Mouse (Mus musculus) liver, embryonic 12.5 days (tissue): ENCODE results near the gene Capn2. TPM values are rescaled to one million over a fixed set of nuclear protein-coding genes. Genes with fewer than 3 reads are reported as not detected.

Experiments used
- ATAC-seq: fragments of 200-750 bp; cut with Nextera tagmentation; 2 replicates; pipeline ENCODE4 v1.8.0; 2017; ENCODE audit warnings: moderate number of reproducible peaks, mild to moderate bottlenecking, moderate library complexity
- H3K27ac ChIP-seq: fragments of 300-500 bp; sonication (generic); 2 replicates; pipeline ENCODE4 v1.5.1; 2016; ENCODE audit warnings: mild to moderate bottlenecking
- H3K27me3 ChIP-seq: fragments of 300-500 bp; sonication (generic); replicated peaks from 2 replicates; pipeline ENCODE4 v1.6.1; 2016; ENCODE audit warnings: mild to moderate bottlenecking, moderate library complexity
- H3K36me3 ChIP-seq: fragments of 300-500 bp; sonication (generic); 2 replicates; pipeline ENCODE4 v1.6.1; 2016; ENCODE audit warnings: mild to moderate bottlenecking, moderate library complexity
- H3K4me1 ChIP-seq: fragments of 300-500 bp; sonication (generic); 2 replicates; pipeline ENCODE4 v1.6.1; 2016
- H3K4me2 ChIP-seq: fragments of 300-500 bp; sonication (generic); 2 replicates; pipeline ENCODE4 v1.6.1; 2016; ENCODE audit warnings: mild to moderate bottlenecking, moderate library complexity
- H3K4me3 ChIP-seq: fragments of 300-500 bp; sonication (generic); 2 replicates; pipeline ENCODE4 v1.5.1; 2016; ENCODE audit warnings: mild to moderate bottlenecking, moderate library complexity
- H3K9ac ChIP-seq: fragments of 300-500 bp; sonication (generic); 2 replicates; pipeline ENCODE4 v1.6.1; 2016; ENCODE audit warnings: mild to moderate bottlenecking, moderate library complexity
- H3K9me3 ChIP-seq: fragments of 300-500 bp; sonication (generic); replicated peaks from 2 replicates; pipeline ENCODE4 v1.6.1; 2016; ENCODE audit warnings: mild to moderate bottlenecking, moderate library complexity
- WGBS: fragments of 180-500 bp; shearing (Covaris S2); methylation state at CpG from one replicate; pipeline ENCODE4 v1.1.7; 2016; ENCODE audit not compliant: insufficient replicate concordance; 5-methylcytosine and 5-hydroxymethylcytosine counted together
- polyA plus RNA-seq: library from polyadenylated mRNA; unstranded; fragments of >200 nt; fragmentation: Nextera tagmentation; extraction: Ambion mirVana; gene quantifications from 2 replicates; pipeline ENCODE4 v1.2.1, GENCODE M21; 2016

Capn2 gene
- polyA plus RNA-seq, 1 experiment from 2014 or later, result 36.6 TPM

- Histone ChIP-seq H3K27me3 (no peaks in the 10 kb centered on the region), H3K4me2 (no peak overlapping the region), H3K4me3 (no peak overlapping the region), H3K9ac (no peak overlapping the region), H3K27ac (no peak overlapping the region), H3K4me1 (no peaks in the 10 kb centered on the region), H3K9me3 (no peaks in the 10 kb centered on the region), H3K36me3 (peaks cover 60% of the 10 kb centered on the region)
- 65% methylated on average over 2 of the region's 2 CpGs for WGBS
- no peak for ATAC-seq
Observed at GRCm38 (mm10) chr1:182444116-182444515, 73.3 kb downstream of the Capn2 start.

- no peak for ATAC-seq
- no peak overlapping the region for H3K27ac ChIP-seq
- H3K4me3 ChIP-seq, result no peak overlapping the region
- no peaks in the 10 kb centered on the region for H3K27me3 ChIP-seq
- H3K9me3 ChIP-seq, result no peaks in the 10 kb centered on the region
- WGBS, result 77% methylated on average over 18 of the region's 18 CpGs
- H3K4me1 ChIP-seq, result no peaks in the 10 kb centered on the region
- no peak overlapping the region for H3K9ac ChIP-seq
- H3K36me3 ChIP-seq, result peaks cover 59% of the 10 kb centered on the region
- H3K4me2 ChIP-seq, result no peak overlapping the region
Observed at GRCm38 (mm10) chr1:182441791-182442473, 75.5 kb downstream of the Capn2 start.

- no peaks in the 10 kb centered on the region for H3K27me3 ChIP-seq
- ATAC-seq, result no peak; the same call in 1 of the 2 replicates
- WGBS, result 63% methylated on average over 5 of the region's 5 CpGs
- no peak overlapping the region for H3K4me3 ChIP-seq
- H3K4me2 ChIP-seq, result no peak overlapping the region
- H3K36me3 ChIP-seq, result peaks cover 45% of the 10 kb centered on the region
- no peak overlapping the region for H3K27ac ChIP-seq
- H3K4me1 ChIP-seq, result no peaks in the 10 kb centered on the region
- no peaks in the 10 kb centered on the region for H3K9me3 ChIP-seq
- no peak overlapping the region for H3K9ac ChIP-seq
Observed at GRCm38 (mm10) chr1:182439546-182440222, 77.7 kb downstream of the Capn2 start.

GRCm38 (mm10) chr1:182436746-182437145 lies 80.7 kb downstream of the Capn2 start:
- Histone ChIP-seq H3K27ac (no peak overlapping the region), H3K36me3 (peaks cover 36% of the 10 kb centered on the region), H3K27me3 (no peaks in the 10 kb centered on the region), H3K4me3 (no peak overlapping the region), H3K4me1 (no peaks in the 10 kb centered on the region), H3K4me2 (no peak overlapping the region), H3K9me3 (no peaks in the 10 kb centered on the region), H3K9ac (no peak overlapping the region)
- no peak for ATAC-seq
- 68% methylated on average over 5 of the region's 5 CpGs for WGBS

GRCm38 (mm10) chr1:182432059-182432458 lies 85.3 kb downstream of the Capn2 start:
- no peak overlapping the region for H3K27ac ChIP-seq
- peaks cover 31% of the 10 kb centered on the region for H3K36me3 ChIP-seq
- ATAC-seq, result no peak
- no peaks in the 10 kb centered on the region for H3K27me3 ChIP-seq
- H3K4me3 ChIP-seq, result no peak overlapping the region
- no peaks in the 10 kb centered on the region for H3K4me1 ChIP-seq
- H3K4me2 ChIP-seq, result no peak overlapping the region
- no peak overlapping the region for H3K9ac ChIP-seq
- WGBS, result 85% methylated on average over 3 of the region's 3 CpGs
- no peaks in the 10 kb centered on the region for H3K9me3 ChIP-seq

- peaks cover 10% of the 10 kb centered on the region for H3K4me1 ChIP-seq
- 88% methylated on average over 2 of the region's 2 CpGs for WGBS
Observed at GRCm38 (mm10) chr1:182430676-182431075, 86.7 kb downstream of the Capn2 start.

GRCm38 (mm10) chr1:182429826-182430225 lies 87.6 kb downstream of the Capn2 start:
- H3K27me3 ChIP-seq, result no peaks in the 10 kb centered on the region
- H3K9ac ChIP-seq, result no peak overlapping the region
- no peak overlapping the region for H3K27ac ChIP-seq
- no peak overlapping the region for H3K4me3 ChIP-seq
- H3K9me3 ChIP-seq, result no peaks in the 10 kb centered on the region
- H3K4me1 ChIP-seq, result peaks cover 14% of the 10 kb centered on the region
- WGBS, result 60% methylated on average over 3 of the region's 3 CpGs
- H3K4me2 ChIP-seq, result no peak overlapping the region
- no peak for ATAC-seq
- H3K36me3 ChIP-seq, result peaks cover 27% of the 10 kb centered on the region

More at GRCm38 (mm10) chr1:182430676-182431075, 86.7 kb downstream of the Capn2 start:
- H3K9me3 ChIP-seq, result no peaks in the 10 kb centered on the region
- no peak for ATAC-seq
- no peak overlapping the region for H3K27ac ChIP-seq
- peaks cover 27% of the 10 kb centered on the region for H3K36me3 ChIP-seq
- no peaks in the 10 kb centered on the region for H3K27me3 ChIP-seq
- no peak overlapping the region for H3K4me2 ChIP-seq
- H3K4me3 ChIP-seq, result no peak overlapping the region
- H3K9ac ChIP-seq, result no peak overlapping the region

GRCm38 (mm10) chr1:182427426-182427825 lies 90.0 kb downstream of the Capn2 start:
- no peak overlapping the region for H3K4me3 ChIP-seq
- H3K4me1 ChIP-seq, result peaks cover 15% of the 10 kb centered on the region
- no peak overlapping the region for H3K9ac ChIP-seq
- 77% methylated on average over 1 of the region's 1 CpGs for WGBS
- H3K27me3 ChIP-seq, result no peaks in the 10 kb centered on the region
- H3K4me2 ChIP-seq, result no peak overlapping the region
- ATAC-seq, result no peak
- H3K36me3 ChIP-seq, result peaks cover 17% of the 10 kb centered on the region
- H3K27ac ChIP-seq, result no peak overlapping the region
- no peaks in the 10 kb centered on the region for H3K9me3 ChIP-seq

GRCm38 (mm10) chr1:182426444-182426843 lies 91.0 kb downstream of the Capn2 start:
- H3K27ac ChIP-seq, result no peak overlapping the region
- no peak overlapping the region for H3K9ac ChIP-seq
- no peaks in the 10 kb centered on the region for H3K9me3 ChIP-seq
- no peaks in the 10 kb centered on the region for H3K27me3 ChIP-seq
- H3K4me3 ChIP-seq, result no peak overlapping the region
- no peak for ATAC-seq
- no peak overlapping the region for H3K4me2 ChIP-seq
- H3K4me1 ChIP-seq, result peaks cover 15% of the 10 kb centered on the region
- 69% methylated on average over 2 of the region's 2 CpGs for WGBS
- peaks cover 7% of the 10 kb centered on the region; the same call in 1 of the 2 replicates for H3K36me3 ChIP-seq

GRCm38 (mm10) chr1:182425176-182425575 lies 92.2 kb downstream of the Capn2 start:
- Histone ChIP-seq H3K27me3 (no peaks in the 10 kb centered on the region), H3K4me1 (peaks cover 18% of the 10 kb centered on the region), H3K9me3 (no peaks in the 10 kb centered on the region), H3K9ac (no peak overlapping the region), H3K27ac (no peak overlapping the region), H3K36me3 (0 out of 2 replicates have a peak, but pooled peaks cover under 1% of the 10 kb centered on the region), H3K4me2 (no peak overlapping the region), H3K4me3 (no peak overlapping the region)
- ATAC-seq, result no peak
- 68% methylated on average over 3 of the region's 3 CpGs for WGBS

- Histone ChIP-seq H3K9me3 (no peaks in the 10 kb centered on the region), H3K27me3 (no peaks in the 10 kb centered on the region), H3K4me3 (no peak overlapping the region), H3K27ac (no peak overlapping the region), H3K9ac (no peak overlapping the region), H3K4me1 (peaks cover 18% of the 10 kb centered on the region), H3K4me2 (no peak overlapping the region), H3K36me3 (no peaks in the 10 kb centered on the region)
- 83% methylated on average over 2 of the region's 2 CpGs for WGBS
- no peak for ATAC-seq
Observed at GRCm38 (mm10) chr1:182424274-182424673, 93.1 kb downstream of the Capn2 start.

GRCm38 (mm10) chr1:182419481-182419880 lies 97.9 kb downstream of the Capn2 start:
- WGBS, result 80% methylated on average over 3 of the region's 3 CpGs
- H3K9ac ChIP-seq, result no peak overlapping the region
- ATAC-seq, result no peak
- H3K36me3 ChIP-seq, result no peaks in the 10 kb centered on the region
- H3K4me1 ChIP-seq, result 0 out of 2 replicates have a peak, but pooled peaks cover 3% of the 10 kb centered on the region
- H3K27ac ChIP-seq, result no peak overlapping the region
- H3K4me2 ChIP-seq, result no peak overlapping the region
- H3K9me3 ChIP-seq, result no peaks in the 10 kb centered on the region
- no peaks in the 10 kb centered on the region for H3K27me3 ChIP-seq
- no peak overlapping the region for H3K4me3 ChIP-seq
